Mouse (Mus musculus): Measurements from ENCODE around the gene Ets1. TPM values are rescaled to one million over a fixed set of nuclear protein-coding genes. Genes with fewer than 3 reads are reported as not detected.

The Ets1 gene
- total RNA-seq, 2 experiments from 2014 or later: 9.9 to 11.0 TPM

DNA sequence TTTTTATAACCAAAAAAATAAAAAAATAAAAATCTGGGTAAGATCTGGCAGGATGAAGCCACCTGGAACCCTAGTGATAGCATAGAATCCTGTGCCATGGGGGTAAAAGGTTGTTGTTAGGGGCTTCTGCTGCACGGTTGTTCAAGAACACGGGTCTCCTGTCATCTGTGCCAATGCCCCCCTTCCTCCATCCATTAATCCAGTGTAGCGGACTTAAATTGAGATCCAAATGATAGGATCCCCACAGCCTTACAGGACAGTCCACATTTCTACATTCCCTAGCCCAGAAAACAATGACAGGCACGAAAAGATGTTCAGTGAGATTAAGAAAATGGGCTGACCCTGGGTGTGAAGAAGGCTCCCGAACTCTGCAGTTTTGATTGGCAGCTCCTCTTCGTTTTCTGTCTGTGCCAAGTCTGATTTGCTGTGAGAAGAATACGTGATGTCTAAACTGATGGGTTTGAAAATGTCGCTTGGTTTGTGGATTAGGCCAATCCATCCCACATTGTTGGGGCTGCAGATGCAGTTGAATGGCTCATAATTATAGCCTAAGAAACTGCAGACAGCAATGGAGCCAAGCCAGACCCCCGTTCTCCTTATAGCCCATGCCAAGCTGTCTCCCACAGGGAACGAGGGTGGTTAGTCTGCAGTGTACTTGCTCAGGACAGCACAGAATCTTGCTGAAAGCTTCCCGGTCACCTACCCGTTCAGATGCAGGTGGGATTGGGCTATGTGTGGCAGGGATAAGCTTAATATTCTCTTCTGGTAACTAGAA is 55.3 kb downstream of the Ets1 start:
- ATAC-seq (replicated peaks; ENCODE audit: low FRiP score, low TSS enrichment, poor library complexity, severe bottlenecking): no peak

DNA sequence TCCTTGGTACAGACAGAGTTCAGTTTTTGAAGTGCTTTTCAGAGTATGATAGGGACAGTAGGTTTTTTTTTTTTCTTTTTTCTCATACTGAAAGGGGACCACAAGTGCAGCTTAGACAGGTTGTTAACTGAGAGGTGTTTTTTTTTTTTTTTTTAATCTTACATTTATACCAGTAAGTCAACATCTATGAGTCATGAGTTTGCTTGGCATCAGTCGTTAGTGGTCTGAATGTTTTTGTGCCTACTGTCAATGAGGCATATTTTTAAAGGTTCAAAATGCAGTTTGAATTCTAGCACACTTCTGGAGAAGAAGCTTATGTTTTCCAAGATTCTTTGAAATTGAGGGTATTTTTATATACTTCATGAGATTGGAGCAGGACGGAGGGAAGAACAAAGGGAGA is 56.9 kb downstream of the Ets1 start:
- no peak for ATAC-seq (replicated peaks; ENCODE audit: low FRiP score, low TSS enrichment, poor library complexity, severe bottlenecking)

DNA sequence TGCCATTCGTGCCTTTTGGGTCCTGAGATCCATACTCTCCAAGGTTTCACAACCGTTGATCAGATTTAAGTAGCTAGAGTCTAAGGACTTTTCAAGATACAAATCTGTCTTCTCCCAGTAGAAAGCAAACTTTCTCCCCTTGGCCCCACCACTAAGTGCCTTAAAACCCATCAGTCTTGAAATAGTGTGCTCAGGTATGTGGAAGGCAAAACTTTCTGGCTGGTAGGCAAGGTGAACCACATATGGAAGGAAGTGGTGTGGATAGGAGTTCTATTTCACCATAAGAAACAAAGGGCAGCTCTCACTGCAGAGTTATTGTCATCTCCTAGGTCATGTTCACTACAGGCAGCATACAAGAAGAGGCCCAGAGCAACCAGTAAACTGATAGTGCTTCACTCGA is 57.4 kb downstream of the Ets1 start:
- no peak for ATAC-seq (replicated peaks; ENCODE audit: low FRiP score, low TSS enrichment, poor library complexity, severe bottlenecking)

DNA sequence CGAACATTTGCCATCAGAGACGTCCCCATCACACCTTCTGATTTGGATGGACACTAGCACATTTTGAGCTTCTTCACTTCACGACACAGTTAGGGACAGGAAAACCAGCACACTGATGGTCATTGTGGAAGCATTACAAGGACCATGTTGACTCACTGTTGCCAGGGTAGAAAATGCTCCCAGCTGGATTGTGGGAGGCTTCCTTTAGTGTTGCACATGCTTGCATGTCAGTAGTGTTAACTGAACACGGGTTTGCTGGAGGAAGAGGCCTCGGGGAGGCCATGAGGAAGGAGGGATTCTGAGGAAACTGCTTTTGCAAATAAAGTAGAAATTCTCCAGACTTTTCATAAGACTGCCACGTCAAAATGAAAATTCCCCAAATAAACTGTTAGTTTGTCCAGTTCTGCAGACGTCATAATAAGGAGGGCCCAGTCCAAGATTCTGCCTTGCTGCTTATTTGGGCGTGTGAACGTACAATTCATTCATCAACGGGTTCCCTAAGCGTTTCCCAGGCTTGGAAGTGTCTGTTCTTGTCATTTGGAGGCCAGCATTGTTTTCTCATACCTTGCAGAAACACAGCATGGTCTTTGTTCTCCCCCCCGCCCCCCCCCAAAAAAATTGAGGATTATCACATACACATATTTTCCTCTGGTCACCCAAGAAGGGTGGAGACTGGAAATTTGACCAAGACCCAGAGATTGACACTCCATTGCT is 58.2 kb downstream of the Ets1 start:
- ATAC-seq (replicated peaks; ENCODE audit: low FRiP score, low TSS enrichment, poor library complexity, severe bottlenecking): no peak

DNA sequence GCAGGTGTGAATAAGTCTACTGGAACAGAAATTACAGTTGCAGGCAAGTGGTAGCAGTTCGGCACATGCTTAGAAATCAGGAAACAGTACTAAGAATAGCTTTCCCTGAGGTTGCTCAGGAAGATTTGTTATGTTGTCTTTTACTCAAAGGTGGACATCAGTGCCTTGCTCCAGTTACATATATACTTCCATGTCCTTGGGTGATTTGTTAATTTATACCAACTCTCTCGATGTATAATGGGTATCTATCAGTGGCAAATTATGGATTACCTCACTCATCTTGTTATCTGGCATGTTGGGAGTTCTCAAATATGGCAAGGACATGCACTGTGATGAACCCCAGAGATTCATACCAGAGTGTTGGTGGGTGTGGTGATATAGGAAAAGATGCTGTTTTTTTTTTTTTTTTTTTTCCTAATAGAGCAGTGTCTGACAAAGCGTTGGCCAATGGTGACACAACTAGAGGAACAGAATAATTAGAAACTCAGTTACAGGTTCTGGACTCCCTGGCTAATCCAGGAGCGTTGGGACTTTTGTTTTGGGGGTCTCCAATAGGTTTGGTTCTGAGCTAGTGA is 59.0 kb downstream of the Ets1 start:
- ATAC-seq (replicated peaks; ENCODE audit: low FRiP score, low TSS enrichment, poor library complexity, severe bottlenecking): no peak

DNA sequence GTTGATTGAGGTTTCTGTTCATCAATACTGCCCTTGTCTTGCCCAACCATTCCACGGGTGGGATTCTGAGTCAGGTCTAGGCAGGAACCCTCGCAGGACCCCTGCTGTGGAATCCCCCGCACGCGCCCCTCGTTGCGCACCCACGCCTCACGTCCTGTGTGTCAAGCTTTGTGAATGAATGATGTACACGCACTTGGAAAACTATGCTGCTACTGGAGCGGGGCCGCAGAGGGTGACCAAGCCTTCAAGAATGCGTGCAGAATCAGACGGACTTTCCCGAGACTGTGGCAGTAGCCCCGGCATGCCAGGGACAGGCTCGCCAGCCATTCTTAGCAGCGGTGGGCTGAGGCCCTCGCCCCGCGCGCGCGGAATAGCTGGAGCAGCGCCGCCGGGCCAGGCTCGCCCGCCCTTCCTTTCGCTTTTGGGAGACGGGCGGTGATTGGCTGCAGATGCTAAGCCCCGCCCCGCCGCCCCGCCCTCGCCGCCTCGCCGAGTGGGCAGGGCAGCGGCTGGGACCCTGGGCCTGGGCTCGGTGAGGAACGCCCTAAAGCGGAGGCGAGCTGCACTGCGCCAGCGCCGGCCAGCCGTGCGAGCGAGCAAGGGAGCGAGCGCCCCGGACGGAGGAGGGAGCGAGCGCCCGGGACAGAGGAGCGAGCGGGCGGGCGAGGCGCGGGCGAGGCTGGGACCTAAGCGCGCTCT is 59.6 kb downstream of the Ets1 start:
- ATAC-seq (replicated peaks; ENCODE audit: low FRiP score, low TSS enrichment, poor library complexity, severe bottlenecking): peak; percentile 97

DNA sequence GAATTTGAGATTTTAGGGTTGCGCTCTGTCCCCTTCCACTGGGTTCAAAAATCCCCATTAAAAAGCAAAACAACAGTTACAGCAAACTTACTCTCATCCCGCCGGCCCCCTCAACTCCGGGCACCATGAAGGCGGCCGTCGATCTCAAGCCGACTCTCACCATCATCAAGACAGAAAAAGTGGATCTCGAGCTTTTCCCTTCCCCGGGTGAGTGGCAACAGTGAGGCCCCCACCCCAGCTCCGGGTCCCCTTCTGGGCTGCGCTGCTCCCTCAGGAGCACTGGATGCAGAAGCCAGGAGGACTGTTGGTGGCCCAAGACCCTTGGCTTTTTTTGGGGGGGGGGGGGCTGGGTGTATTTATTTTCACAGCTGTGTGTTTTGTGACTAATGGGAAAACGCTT is 60.2 kb downstream of the Ets1 start:
- no peak for ATAC-seq (replicated peaks; ENCODE audit: low FRiP score, low TSS enrichment, poor library complexity, severe bottlenecking)

DNA sequence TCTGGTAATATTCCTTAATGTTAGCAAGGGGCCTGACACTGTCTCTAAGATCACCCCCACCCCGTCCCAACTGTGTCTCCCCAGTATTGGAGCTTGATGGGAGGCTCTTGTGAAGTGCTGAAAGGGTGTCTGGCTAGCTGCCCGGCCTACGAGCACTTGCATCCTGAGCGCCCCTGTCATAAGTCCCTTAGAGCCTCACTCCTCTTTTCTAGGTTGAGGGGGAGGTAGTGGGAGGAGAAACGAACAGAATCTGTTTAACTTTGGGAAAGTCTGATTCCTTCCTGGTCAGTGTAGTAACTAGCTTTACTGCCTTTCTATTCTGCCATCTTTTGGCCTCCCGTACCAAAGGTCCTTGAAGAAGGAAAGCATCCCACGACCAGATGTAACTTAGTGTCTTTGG is 60.7 kb downstream of the Ets1 start:
- no peak for ATAC-seq (replicated peaks; ENCODE audit: low FRiP score, low TSS enrichment, poor library complexity, severe bottlenecking)

DNA sequence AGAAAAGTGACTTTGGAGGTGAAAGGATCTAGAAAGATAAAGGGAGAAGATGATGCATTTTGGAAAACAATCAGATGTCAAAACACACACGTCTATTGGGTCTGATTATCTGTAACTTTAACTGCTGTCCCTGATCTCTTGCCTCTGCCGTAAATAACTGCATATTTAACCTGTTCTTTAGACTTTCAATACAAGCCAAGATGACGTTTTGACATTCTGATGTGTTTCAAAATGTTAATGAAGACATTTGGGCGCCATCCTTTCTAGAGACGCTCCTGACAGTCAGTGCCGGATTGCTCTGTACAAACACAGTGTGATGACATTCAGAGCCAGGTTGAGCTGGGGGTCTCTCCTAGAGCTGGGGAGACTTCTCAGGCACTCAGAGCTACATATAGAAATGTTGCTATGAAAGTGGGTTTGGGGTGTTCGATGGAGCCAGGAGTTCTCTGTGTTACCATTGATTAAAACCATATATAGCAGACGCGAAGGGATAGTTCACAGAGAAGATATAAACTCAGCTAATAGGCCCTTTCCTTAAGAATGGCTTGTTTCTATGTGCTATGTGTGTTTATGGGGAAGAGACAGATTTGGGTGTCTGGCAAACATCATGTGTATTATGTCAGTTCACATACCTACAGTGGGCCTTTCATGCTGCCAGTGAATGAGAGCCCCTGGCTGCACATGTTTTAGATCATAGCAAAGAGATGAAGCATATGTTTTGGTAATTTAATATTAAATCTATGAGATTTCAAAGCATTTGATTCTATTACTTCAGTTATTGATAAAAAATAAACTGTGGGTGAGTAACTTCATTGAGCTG is 61.5 kb downstream of the Ets1 start:
- no peak for ATAC-seq (replicated peaks; ENCODE audit: low FRiP score, low TSS enrichment, poor library complexity, severe bottlenecking)

DNA sequence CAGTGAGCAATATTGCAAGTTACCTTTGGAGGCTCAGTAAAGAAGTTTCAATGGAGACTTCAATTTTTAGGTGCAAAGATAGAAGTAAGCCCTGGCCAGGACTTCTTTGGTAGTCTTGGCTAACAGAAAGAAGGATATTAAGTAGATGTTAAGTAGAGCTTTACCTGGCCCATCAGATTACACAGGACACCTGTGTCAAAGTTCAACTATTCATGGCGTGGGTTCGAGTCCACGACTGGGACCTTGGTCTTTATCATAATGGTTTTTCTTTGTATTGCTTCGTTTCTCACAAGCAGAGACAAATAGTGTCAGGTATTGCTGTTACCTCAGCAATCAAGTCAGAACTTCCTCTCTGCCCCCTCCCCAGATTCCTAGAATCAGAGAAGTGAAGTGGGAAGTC is 62.7 kb downstream of the Ets1 start:
- ATAC-seq (replicated peaks; ENCODE audit: low FRiP score, low TSS enrichment, poor library complexity, severe bottlenecking): no peak

DNA sequence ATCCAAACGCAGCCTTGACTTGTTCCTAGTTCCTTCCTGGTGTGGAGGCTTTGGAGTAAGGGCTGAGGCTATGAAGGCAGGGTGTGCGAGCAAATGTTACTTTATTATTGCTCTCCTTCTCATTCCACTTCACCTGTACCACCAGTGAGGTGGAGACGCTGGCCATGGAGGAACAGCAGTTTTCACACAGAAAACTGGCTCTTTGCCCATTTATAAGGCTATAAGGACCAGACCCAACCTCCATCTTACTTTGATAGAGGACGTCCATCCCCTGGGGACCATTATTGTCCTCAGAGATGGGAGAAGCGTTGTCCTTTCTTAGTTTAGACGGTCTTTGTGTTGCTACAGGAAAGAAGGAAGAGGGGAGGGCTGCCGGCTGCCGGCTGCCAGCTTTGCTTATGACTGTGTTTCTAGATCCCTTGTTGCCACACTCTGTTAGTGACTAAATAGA is 63.4 kb downstream of the Ets1 start:
- no peak for ATAC-seq (replicated peaks; ENCODE audit: low FRiP score, low TSS enrichment, poor library complexity, severe bottlenecking)

DNA sequence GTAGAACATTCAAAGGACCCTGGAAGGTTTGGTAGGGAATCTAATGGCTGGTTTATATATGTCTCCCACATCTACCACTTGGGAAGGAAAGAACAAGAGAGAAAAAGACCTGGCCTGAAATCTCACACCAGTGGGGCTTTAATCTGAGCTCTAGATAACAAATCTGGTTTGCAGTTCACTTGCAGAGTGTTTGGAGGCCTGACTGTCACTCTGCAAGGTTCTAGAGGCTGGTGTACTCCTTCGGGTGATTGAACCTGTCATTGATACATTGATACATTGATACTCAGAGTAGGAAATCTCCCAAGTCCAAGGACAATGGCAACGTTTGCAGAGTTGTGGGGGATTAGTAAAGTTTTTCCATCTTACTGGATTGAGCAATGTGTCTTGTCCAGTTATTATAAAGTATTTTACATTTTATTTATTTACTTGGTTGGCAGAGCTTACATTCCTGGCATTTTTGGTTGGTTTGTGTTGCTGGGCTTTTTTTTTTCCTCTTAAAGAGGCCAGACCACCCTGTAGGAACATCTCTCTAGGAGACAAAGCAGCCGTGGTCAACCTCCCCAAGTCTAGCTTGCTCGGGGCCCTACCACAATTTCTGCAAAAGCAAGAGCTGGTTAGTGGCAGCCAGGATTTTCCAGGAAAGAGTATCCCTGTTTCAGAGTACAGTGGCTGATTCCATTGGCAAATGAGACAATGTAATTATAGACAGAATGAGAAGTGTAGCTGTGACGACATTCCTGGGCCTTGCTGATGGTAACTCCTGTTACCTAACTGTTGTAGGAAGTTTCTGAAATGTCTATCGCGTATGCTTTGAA is 64.3 kb downstream of the Ets1 start:
- ATAC-seq (replicated peaks; ENCODE audit: low FRiP score, low TSS enrichment, poor library complexity, severe bottlenecking): no peak

DNA sequence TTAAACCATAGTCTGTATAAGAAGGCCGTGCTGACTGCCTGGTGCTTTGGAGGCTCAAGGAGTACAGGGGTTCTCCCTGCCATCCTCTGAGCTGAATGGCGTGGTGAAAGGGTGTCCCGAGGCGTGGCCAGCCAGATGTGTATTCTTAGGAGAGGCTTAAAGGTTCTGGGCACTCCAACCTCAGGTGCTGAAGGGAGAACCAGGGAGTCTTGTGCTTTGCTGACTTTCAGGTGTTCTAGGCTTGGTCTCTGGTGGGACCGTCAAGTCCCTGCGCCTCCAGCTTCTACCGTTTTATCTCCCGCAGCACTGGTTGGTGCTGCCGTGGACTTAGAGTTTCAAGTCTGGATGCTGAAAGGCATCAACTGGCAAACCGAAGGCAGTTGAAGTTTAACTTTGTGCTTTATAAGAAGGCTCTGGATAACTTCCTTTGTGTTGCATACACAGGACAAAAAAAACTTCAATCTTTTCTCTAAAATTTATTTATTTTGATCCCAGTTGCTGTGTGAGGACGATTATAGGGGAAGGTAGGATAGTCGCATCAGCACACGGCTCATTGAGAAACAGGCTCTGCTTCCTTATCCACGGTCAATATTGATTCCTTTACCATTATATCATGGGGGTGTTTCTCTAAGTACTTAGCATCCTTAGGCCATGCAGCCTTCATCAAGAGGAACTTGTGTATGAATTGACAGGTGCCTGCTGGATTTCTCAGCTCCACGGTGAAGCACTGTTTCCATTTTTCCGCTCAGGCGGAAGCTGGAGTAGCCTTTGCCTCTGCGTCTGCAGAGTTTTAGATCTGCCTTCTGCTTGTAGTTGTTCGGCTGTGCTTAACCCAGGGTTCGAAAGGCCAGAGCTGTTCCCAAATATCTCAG is 65.3 kb downstream of the Ets1 start:
- no peak for ATAC-seq (replicated peaks; ENCODE audit: low FRiP score, low TSS enrichment, poor library complexity, severe bottlenecking)

DNA sequence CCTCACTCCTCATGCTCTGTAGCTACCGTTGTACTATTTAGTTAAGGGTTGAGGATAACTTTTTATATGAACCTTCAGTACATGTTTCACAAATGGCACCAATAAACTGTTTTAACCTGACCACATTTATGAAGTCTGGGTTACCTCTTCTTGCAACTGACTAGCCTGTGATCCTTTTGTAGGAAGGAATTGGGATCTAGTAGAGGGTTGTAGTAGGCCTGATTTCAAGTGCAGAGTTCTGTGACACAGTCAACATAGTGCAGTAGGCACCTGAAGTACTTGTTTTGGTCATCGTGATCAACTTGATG is 65.9 kb downstream of the Ets1 start:
- ATAC-seq (replicated peaks; ENCODE audit: low FRiP score, low TSS enrichment, poor library complexity, severe bottlenecking): no peak

DNA sequence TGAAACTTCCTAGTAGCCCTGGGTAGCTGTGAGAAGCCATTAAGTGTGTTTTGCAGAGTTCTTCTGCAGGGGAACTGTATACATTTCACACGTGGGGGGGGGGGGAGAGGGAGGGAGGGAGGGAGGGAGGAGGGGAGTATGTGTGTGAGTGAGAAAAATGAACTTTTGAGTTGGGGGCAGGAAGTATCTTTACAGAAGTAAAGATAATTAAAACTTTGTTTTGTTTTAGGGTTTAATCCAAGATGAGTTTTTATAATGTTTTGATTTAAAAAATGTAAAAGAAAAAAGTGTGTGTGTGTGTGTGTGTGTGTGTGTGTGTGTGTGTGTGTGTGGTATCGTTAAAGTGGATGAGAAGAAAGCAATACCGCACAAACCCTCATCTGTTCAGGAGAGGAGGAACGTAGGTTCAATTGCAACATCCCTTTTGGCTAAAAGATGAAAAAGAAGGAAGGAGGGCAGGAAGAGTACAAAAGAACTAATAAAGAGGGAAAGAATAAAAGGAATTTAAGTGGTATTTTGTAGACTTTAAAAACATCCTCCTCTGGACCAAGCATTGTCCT is 66.9 kb downstream of the Ets1 start:
- ATAC-seq (replicated peaks; ENCODE audit: low FRiP score, low TSS enrichment, poor library complexity, severe bottlenecking): no peak

DNA sequence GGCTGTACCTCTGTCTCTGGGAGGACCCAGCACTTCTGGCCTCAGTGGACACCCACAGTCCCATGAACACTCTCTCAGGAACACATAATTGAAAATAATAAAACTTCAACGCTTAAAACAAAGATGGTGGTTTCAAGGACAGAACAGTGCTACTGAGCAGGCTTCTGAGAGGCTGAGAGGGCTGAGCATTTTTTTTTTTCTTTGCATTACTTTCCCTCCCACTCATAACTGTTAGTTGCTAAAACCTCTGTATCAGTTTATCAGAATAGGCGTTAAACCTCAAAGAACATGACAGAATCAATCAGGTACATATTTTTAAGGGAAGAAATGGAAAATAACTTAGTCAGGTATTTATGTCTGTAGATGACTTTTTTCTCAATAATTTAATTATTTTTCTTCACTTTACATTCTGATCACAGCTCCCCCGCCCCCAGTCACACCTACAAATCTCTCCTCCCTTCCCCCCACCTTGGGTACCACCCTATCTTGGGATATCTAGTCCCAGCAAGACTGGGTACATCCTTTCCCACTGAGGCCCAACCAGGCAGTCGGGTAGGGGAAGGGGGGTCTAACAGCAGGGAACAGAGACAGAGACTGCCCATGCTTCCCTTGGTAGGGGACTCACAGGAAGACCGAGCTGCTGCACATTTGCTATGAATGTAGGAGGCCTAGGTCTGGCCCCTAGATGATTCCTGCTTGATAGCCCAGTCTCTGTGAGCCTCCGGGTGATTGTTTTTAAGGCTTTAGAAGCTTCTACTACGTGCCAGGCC is 68.1 kb downstream of the Ets1 start:
- ATAC-seq (replicated peaks; ENCODE audit: low FRiP score, low TSS enrichment, poor library complexity, severe bottlenecking): no peak

Measured in megakaryocyte-erythroid progenitor cell, adult 5-6 weeks (primary cell).